Mouse (Mus musculus) CD4-positive, CD25-positive, alpha-beta regulatory T cell, adult 4 months (primary cell): Measurements from ENCODE around the gene Tll2. TPM values are rescaled to one million over a fixed set of nuclear protein-coding genes. Genes with fewer than 3 reads are reported as not detected.

Experiments used
- ATAC-seq: one replicate; pipeline ENCODE4 v1.8.0; 2017
- polyA plus RNA-seq, 2 experiments: library from polyadenylated mRNA; unstranded; fragments of 100-300 nt; shearing (Covaris generic); gene quantifications; one replicate each; pipeline ENCODE4 v1.2.1; 2017

Gene Tll2
- polyA plus RNA-seq, 2 experiments from 2014 or later = not detected

DNA sequence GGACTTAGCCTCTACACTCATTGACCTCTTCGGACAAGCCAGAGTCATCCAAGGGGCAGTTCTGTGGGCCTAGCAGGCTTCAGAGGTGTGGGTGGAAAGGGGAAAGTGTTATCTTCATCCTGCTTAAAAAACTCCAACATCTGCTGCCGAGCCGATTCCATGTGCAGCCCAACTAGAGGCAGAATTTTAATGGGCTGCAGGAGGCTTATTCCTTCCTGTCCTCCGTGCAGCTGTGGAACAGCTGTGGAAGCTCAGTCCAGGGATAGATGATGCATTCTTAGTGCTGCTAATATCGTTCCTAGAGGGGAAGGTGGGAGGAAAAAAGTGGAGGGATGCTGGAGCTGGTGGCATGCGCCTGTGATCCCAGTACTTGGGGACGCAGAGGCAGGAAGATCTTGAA lies 52.0 kb downstream of the Tll2 start:
- no peak for ATAC-seq

DNA sequence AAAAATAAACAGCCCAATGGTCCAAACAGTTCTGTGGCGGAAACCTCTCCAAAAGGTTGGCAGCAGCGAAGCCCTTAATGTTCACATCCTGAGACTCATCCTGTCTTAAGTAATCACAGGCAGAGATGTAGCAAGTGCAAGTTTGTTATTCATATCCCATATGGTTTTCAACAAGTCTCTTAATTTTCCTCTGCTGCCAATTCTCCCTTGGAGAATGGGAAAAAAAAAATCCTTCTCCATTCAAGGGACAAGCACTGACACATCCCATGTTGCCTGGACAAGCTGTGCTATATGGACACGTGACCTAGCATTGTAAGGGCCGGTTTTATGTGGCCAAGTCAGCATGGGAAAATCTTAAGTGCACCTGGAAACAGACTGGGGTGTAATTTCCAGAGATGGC lies 54.2 kb downstream of the Tll2 start:
- no peak for ATAC-seq

GRCm38 (mm10) chr19:41152016-41152370 lies 54.6 kb downstream of the Tll2 start:
- no peak for ATAC-seq

DNA sequence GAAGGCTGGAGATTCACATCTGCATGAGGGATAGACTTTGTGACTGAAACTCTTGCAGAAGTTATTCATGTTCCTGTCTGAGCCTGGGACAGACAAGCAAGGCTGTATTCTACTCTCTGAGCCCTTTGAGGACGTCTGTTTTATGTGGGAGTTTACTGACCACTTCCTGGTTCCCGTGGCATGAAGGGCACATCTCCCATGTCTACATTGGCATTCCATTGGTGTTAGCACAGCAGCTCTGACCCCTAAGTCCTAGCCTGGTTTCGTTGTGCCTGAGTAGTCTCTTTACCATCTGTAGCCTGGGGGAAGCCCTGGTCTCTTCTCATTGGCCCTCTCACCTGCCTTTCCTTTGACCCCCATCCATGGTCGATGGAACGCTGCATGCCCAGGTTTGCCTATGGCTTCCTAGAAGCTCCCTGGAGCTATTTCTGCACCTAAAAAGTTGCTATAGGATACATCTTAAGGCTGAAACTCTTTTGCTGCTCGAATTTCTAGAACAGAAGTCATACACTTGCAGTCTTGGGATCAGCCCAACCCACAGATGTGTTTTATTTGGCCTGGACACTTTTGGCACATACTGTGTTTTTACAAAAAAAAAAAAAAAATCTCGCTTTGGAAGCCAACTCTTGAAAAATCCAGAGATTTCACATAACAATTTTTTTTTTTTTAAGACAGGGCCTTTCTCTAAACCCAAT lies 55.2 kb downstream of the Tll2 start:
- ATAC-seq = no peak

- no peak for ATAC-seq
Measured at GRCm38 (mm10) chr19:41140961-41141360, 65.7 kb downstream of the Tll2 start.

GRCm38 (mm10) chr19:41139629-41140028 lies 67.0 kb downstream of the Tll2 start:
- no peak for ATAC-seq

GRCm38 (mm10) chr19:41123009-41123408 lies 83.6 kb downstream of the Tll2 start:
- no peak for ATAC-seq

GRCm38 (mm10) chr19:41119924-41120323 lies 86.7 kb downstream of the Tll2 start:
- ATAC-seq = no peak

DNA sequence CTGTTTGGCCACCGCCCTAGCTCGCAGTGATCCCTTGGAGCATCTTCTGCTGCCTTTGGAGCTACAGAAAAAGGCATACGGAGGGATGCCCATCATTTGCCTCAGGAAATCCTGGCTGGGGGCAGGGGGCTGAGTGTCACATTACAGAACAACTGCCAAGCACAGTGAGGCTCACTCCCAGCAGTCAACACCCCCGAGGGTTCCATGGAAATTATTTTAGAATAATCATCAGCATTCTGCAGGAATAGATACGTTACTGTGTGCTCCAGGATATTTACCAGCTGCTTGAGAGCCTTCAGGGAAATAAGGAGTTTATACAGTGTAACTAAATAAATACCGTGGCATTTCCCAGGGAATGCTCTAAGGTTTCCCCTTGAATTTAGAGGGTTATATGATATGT lies 88.3 kb downstream of the Tll2 start:
- ATAC-seq = no peak

DNA sequence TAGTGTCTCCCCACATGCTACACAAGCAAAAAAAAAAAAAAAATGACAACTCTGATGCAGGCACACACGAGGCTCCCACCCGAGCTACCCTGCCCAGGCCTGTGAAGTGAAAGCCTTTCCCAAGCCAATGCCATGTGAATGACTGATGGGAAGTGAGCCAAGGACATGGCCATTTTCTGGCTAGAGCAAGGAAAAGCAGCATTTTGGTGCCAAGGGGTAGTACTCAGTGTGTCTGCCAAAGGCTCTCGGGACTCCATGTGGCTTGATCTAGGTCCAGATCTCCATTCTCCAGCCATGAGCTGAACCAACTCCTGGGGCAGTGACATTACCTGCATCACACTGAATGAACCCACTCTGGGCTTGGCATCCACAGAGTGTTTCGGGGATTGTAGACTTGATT lies 89.3 kb downstream of the Tll2 start:
- no peak for ATAC-seq

DNA sequence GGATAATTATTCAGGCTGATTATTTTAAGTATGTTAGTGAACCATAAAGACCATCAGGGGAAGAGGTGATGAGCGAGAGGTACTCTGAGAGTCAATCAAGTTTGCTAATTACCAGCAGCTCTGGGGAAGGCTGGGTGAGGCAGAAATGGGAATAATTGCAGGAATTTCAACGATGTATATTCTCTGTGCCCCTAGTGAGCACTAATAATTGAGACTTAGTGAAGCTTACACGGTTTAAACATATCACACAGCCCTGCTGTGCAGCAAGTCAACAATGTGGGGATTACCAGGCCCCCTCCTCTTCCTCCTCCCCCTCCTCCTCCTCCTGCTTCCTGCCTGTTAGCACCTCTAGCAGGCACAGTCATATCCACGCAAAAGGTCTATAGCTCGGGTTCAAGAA lies 92.0 kb downstream of the Tll2 start:
- no peak for ATAC-seq

DNA sequence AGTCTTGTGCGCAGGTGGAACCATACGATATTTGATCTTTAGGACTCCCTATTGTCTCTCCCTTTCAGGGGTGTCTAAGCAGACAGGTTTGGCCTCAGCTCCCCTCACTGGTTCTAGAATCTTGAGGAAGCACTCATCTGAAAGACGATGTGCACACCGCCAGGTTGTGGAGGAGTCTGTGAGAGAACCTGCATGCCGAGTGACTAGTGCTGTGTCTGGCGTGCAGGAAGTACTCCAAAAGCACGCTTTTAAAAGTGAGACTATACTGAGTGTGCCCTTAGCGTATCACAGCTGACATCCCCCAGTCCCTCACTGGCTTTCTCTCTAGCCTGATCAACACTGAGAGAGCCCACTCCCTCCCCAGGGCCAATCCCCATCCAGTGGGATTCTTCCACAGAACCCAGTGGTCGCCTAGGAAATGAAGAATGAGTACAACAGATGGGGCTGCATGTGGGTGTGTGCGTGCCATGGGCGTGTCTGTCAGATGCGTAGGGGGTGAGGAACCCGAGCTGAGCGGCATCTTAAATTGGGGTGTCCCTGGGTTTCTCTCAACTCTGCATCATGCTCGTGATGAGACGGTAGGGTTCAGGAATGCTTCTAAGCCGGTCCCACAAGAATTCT lies 92.6 kb downstream of the Tll2 start:
- ATAC-seq = no peak

DNA sequence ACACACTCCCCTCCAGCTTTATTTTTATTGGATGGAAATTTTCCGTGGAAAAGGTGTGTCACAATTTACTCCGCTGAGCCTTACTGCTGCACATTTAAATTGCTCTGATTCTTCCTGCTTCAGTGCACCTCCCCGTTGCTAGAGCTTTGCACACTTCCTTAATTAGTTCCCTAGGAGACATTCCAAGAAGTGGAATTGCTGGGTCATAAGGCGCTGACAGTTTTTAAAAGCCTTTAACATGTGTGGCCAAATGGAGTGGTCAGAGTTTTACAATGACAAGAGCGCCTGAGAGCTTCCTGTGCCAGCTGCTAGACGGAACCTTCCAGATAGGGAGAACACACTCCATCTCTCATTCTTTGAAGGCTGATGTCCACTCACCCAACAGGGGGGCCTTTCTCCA lies 94.0 kb downstream of the Tll2 start:
- no peak for ATAC-seq

GRCm38 (mm10) chr19:41109991-41110390 lies 96.6 kb downstream of the Tll2 start:
- ATAC-seq = no peak

- no peak for ATAC-seq
Measured at GRCm38 (mm10) chr19:41109496-41109895, 97.1 kb downstream of the Tll2 start.

DNA sequence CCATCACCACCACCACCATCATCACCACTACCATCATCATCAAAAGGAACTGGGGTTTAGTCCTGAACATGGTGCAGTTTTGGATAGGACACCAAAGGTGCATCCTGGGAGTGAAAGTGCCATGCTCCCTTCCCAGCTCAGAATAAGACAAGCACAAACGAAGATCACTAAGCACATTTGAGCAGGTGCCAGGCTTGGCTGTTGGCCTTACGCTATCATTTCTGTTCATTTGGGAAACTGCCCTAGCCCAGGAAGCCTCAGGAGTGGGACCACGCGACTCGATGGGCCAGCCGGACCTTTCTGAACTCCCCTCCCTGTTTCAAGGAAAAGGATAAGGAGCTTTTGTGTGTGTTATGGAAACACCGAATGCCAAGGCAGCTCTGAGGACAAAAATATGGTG lies 98.0 kb downstream of the Tll2 start:
- no peak for ATAC-seq

- ATAC-seq = no peak
Measured at GRCm38 (mm10) chr19:41107530-41107929, 99.1 kb downstream of the Tll2 start.

- no peak for ATAC-seq
Measured at GRCm38 (mm10) chr19:41104922-41105321, 101.7 kb downstream of the Tll2 start.

DNA sequence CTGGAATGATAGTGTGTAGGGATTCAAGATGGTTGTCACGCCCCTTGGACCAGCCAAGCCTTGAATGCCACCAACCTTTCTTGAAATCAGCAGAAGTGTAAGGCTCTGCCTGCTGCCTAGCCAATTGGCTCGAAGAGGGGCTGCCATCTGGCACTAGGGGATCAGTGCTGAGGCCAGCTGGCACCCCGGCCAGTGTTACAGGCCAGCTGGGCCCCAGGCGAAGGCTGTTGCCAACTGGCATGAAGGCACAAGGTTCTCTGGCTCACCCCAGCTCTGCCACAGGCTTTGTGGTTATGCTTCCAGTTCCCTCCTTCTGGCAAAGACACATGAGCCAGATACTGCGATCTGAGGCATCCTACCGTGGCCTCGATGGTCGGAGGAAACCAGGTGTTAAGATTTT lies 105.2 kb downstream of the Tll2 start:
- ATAC-seq = no peak

DNA sequence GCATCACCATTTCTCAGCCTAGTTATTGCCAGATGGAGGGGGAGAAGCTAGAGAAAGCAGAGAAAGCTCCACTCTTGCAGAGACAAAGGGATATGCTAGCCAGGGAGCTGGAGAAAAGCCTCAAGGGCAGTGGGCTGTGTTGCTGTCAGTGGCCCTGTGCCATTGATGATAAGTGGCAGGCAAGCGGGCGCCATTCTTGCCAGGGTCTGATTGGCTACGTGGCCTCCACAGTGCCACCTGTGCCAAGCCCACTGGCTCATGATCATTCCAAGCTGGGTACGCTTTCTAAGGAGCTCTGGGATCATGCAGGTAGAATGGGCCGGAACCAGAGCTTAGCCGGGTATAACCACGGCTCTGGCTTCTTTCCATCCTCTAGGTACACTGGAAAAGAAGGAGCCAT lies 105.8 kb downstream of the Tll2 start:
- no peak for ATAC-seq

DNA sequence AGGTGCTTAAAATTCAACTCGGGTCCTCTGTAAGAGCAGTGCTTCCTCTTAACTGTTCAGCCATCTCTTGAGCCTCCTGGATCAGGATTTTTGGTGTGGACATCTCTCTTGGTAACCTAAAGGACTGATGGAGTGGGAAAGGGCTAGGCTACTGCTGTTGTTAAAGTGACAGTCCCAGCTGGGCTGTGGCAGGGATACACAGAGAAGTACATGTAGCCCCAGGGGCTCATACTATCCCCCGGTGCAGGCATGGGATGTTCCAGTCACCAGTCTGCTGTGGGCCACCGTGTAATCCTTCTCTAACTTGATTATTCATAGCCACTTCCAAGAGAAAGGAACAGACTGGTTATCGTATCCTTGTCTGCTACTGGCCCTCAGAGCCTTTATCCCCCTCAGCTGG lies 109.6 kb downstream of the Tll2 start:
- no peak for ATAC-seq

- no peak for ATAC-seq
Measured at GRCm38 (mm10) chr19:41091901-41092300, 114.7 kb downstream of the Tll2 start.

GRCm38 (mm10) chr19:41089833-41090232 lies 116.8 kb downstream of the Tll2 start:
- ATAC-seq = no peak

DNA sequence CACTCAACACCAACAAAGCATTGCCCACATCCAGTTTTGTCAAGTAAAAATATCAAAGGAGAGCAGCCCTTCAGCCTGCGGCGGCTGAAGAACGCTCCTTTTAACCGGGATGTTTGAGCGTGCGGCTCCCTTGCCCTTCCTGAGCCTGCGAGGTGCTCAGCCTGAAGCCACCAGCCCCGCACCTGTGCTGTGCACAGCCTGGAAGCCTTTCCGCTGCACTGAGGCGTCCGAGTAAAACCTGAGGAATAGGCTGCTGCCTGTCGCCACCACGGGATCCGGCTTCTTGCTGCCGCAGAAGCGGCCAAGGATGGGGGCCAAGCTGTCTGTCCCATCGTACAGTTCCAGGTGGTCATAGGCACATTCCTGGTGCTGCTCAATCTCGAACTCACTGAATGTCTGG lies 118.1 kb downstream of the Tll2 start:
- ATAC-seq = no peak

DNA sequence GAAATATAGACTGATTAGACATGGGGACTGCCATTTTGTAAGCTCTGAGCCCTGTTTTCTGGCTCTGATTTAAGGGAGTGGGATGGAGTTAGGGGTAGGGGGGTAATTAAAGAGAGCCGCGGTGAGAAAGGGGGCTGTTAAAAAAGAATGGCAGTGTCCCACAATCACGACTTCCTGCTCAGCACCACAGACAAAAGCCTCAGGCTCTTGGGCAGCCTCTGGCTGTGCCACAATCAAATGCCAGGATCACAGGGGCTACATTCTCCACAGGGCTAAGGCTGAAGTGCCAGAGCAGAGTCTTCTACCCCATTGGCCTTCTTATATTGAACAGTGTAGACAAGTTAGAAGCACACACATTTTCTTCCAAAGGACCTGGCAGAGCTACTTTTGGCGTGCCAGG lies 118.7 kb downstream of the Tll2 start:
- no peak for ATAC-seq
